Mouse (Mus musculus) limb, embryonic 14.5 days (tissue): ENCODE data around the gene Gab1. TPM values are rescaled to one million over a fixed set of nuclear protein-coding genes. Genes with fewer than 3 reads are reported as not detected.

Experiments
- ATAC-seq: fragments of 200-750 bp; cut with Nextera tagmentation; 2 replicates; pipeline ENCODE4 v1.8.0; 2017; ENCODE audit warnings: low read depth, moderate number of reproducible peaks, moderate TSS enrichment; ENCODE audit not compliant: low FRiP score
- DNase-seq: peaks from one replicate; pipeline ENCODE4 v3.0.0-alpha.2; 2015; ENCODE audit warnings: low spot score
- H3K27ac ChIP-seq: fragments of 300-500 bp; sonication (generic); replicated peaks from 2 replicates; pipeline ENCODE4 v1.5.1; 2014; ENCODE audit warnings: low read depth, mild to moderate bottlenecking, low read length, moderate library complexity, mixed read lengths
- H3K27me3 ChIP-seq: fragments of 300-500 bp; sonication (generic); 2 replicates; pipeline ENCODE4 v1.6.1; 2014; ENCODE audit warnings: low read length, mixed read lengths; ENCODE audit not compliant: control insufficient read depth, insufficient read depth
- H3K36me3 ChIP-seq: fragments of 300-500 bp; sonication (generic); 2 replicates; pipeline ENCODE4 v1.6.1; 2014; ENCODE audit warnings: mild to moderate bottlenecking, low read length, moderate library complexity, mixed read lengths; ENCODE audit not compliant: control insufficient read depth, insufficient read depth
- H3K4me1 ChIP-seq: fragments of 300-500 bp; sonication (generic); 2 replicates; pipeline ENCODE4 v1.6.1; 2014; ENCODE audit warnings: antibody characterized with exemption, low read length, mixed read lengths; ENCODE audit not compliant: control insufficient read depth, insufficient read depth
- H3K4me2 ChIP-seq: fragments of 300-500 bp; sonication (generic); replicated peaks from 2 replicates; pipeline ENCODE4 v1.6.1; 2014; ENCODE audit warnings: low read depth, mild to moderate bottlenecking, low read length, moderate library complexity; ENCODE audit not compliant: severe bottlenecking
- H3K4me3 ChIP-seq: fragments of 300-500 bp; sonication (generic); replicated peaks from 2 replicates; pipeline ENCODE4 v1.5.1; 2014; ENCODE audit warnings: low read length
- H3K9ac ChIP-seq: fragments of 300-500 bp; sonication (generic); 2 replicates; pipeline ENCODE4 v1.6.1; 2014; ENCODE audit warnings: mild to moderate bottlenecking, low read depth, low read length, moderate library complexity; ENCODE audit not compliant: severe bottlenecking
- H3K9me3 ChIP-seq: fragments of 300-500 bp; sonication (generic); 2 replicates; pipeline ENCODE4 v1.6.1; 2016; ENCODE audit warnings: low read length; ENCODE audit not compliant: control insufficient read depth
- POLR2A ChIP-seq: fragments of 200-500 bp; IDR thresholded peaks from 2 replicates; pipeline ENCODE4 v1.8.0; 2012; ENCODE audit warnings: inconsistent platforms, mild to moderate bottlenecking, moderate library complexity, borderline replicate concordance; ENCODE audit not compliant: insufficient read depth, insufficient read length; ENCODE audit errors: extremely low read depth
- WGBS: fragments of 180-500 bp; shearing (Covaris S2); extraction: QIAGEN DNeasy Blood & Tissue Kit; methylation state at CpG from one replicate; pipeline ENCODE4 v1.1.7; 2014; 5-methylcytosine and 5-hydroxymethylcytosine counted together
- polyA plus RNA-seq, 2 experiments: library from polyadenylated mRNA; depleted of rRNA in 1 of 2; stranded (reverse) in 1 of 2; unstranded in 1 of 2; fragments of >200 nt; fragmentation: Nextera tagmentation in 1 of 2; extraction: Ambion mirVana in 1 of 2; gene quantifications; 2 replicates each; pipeline versions ENCODE4 v1.2.1 to v1.2.3; 2012 to 2014

Gab1 gene
- polyA plus RNA-seq, 2 experiments = 41.3 to 44.8 TPM

GRCm38 (mm10) chr8:80826996-80827395 lies 53.3 kb downstream of the Gab1 start:
- ATAC-seq (no peak), DNase-seq (no peak)
- Histone ChIP-seq H3K27ac (no peak overlapping the region), H3K4me1 (peaks cover 35% of the 10 kb centered on the region), H3K36me3 (no peaks in the 10 kb centered on the region), H3K4me2 (no peak overlapping the region), H3K9me3 (no peaks in the 10 kb centered on the region), H3K4me3 (no peak overlapping the region), H3K27me3 (no peaks in the 10 kb centered on the region), H3K9ac (no peak overlapping the region)
- no peak for TF ChIP-seq POLR2A
- WGBS = 84% methylated on average over 7 of the region's 7 CpGs

GRCm38 (mm10) chr8:80825136-80825535 lies 55.2 kb downstream of the Gab1 start:
- 72% methylated on average over 4 of the region's 4 CpGs for WGBS
- H3K27ac ChIP-seq = no peak overlapping the region
- ATAC-seq (no peak), DNase-seq (no peak)
- no peaks in the 10 kb centered on the region for H3K27me3 ChIP-seq
- H3K9me3 ChIP-seq = no peaks in the 10 kb centered on the region
- TF ChIP-seq POLR2A = no peak
- H3K4me1 ChIP-seq = peaks cover 34% of the 10 kb centered on the region
- H3K36me3 ChIP-seq = no peaks in the 10 kb centered on the region
- H3K4me2 ChIP-seq = no peak overlapping the region
- H3K4me3 ChIP-seq = no peak overlapping the region
- no peak overlapping the region for H3K9ac ChIP-seq

GRCm38 (mm10) chr8:80824426-80824825 lies 55.9 kb downstream of the Gab1 start:
- DNase-seq (no peak), ATAC-seq (no peak)
- H3K27me3 ChIP-seq = no peaks in the 10 kb centered on the region
- H3K9ac ChIP-seq = no peak overlapping the region
- no peak overlapping the region for H3K4me2 ChIP-seq
- no peak for TF ChIP-seq POLR2A
- H3K9me3 ChIP-seq = no peaks in the 10 kb centered on the region
- H3K4me1 ChIP-seq = peaks cover 34% of the 10 kb centered on the region
- 52% methylated on average over 5 of the region's 5 CpGs for WGBS
- no peak overlapping the region for H3K27ac ChIP-seq
- H3K36me3 ChIP-seq = no peaks in the 10 kb centered on the region
- H3K4me3 ChIP-seq = no peak overlapping the region

- Histone ChIP-seq H3K4me3 (no peak overlapping the region), H3K36me3 (no peaks in the 10 kb centered on the region), H3K27me3 (no peaks in the 10 kb centered on the region), H3K9ac (no peak overlapping the region), H3K9me3 (no peaks in the 10 kb centered on the region), H3K4me1 (peaks cover 34% of the 10 kb centered on the region), H3K27ac (no peak overlapping the region), H3K4me2 (no peak overlapping the region)
- 78% methylated on average over 5 of the region's 5 CpGs for WGBS
- no peak for DNase-seq
- no peak for ATAC-seq
- no peak for TF ChIP-seq POLR2A
Observed at GRCm38 (mm10) chr8:80823250-80823649, 57.1 kb downstream of the Gab1 start.

GRCm38 (mm10) chr8:80821367-80822225 lies 58.7 kb downstream of the Gab1 start:
- Histone ChIP-seq H3K4me3 (no peak overlapping the region), H3K27ac (no peak overlapping the region), H3K9ac (no peak overlapping the region), H3K36me3 (no peaks in the 10 kb centered on the region), H3K27me3 (no peaks in the 10 kb centered on the region), H3K4me2 (no peak overlapping the region), H3K9me3 (no peaks in the 10 kb centered on the region), H3K4me1 (peaks cover 25% of the 10 kb centered on the region)
- no peak for TF ChIP-seq POLR2A
- ATAC-seq (no peak), DNase-seq (no peak)
- 50% methylated on average over 12 of the region's 12 CpGs for WGBS
